Mouse (Mus musculus): ENCODE measurements around the gene Got2. TPM values are rescaled to one million over a fixed set of nuclear protein-coding genes. Genes with fewer than 3 reads are reported as not detected.
"Not testable (repeated sequence)": the region's sequence is repeated elsewhere in the genome, so short reads cannot be mapped to it uniquely, and the experiment has no call there.

Got2 gene
- polyA plus RNA-seq, 1 experiment from 2014 or later, result 132 TPM

GRCm38 (mm10) chr8:95881576-95881975, 6.8 kb downstream of the Got2 start:
- H3K36me3 ChIP-seq (ENCODE audit: control insufficient read depth, insufficient read depth, low read length), result peaks cover 8% of the 10 kb centered on the region
- no peak overlapping the region for H3K4me3 ChIP-seq (ENCODE audit: low read depth, low read length)
- H3K9ac ChIP-seq (ENCODE audit: low read depth, low read length), result no peak overlapping the region
- no peak overlapping the region for H3K27ac ChIP-seq (ENCODE audit: low read depth, low read length)
- no peak for ATAC-seq (replicated peaks; ENCODE audit: insufficient number of reproducible peaks, low FRiP score, low TSS enrichment)
- no peaks in the 10 kb centered on the region for H3K27me3 ChIP-seq (ENCODE audit: control insufficient read depth, insufficient read depth, low read length)
- WGBS (ENCODE audit: insufficient replicate concordance), result 82% methylated on average over 3 of the region's 3 CpGs
- H3K4me2 ChIP-seq, result no peak overlapping the region
- no peaks in the 10 kb centered on the region for H3K9me3 ChIP-seq (replicated peaks; ENCODE audit: control insufficient read depth, low read length)
- H3K4me1 ChIP-seq (ENCODE audit: control insufficient read depth, insufficient read depth, low read length), result peaks cover 12% of the 10 kb centered on the region

GRCm38 (mm10) chr8:95879823-95880222, 8.5 kb downstream of the Got2 start:
- ATAC-seq (replicated peaks; ENCODE audit: insufficient number of reproducible peaks, low FRiP score, low TSS enrichment), result no peak
- no peaks in the 10 kb centered on the region for H3K27me3 ChIP-seq (ENCODE audit: control insufficient read depth, insufficient read depth, low read length)
- H3K4me2 ChIP-seq, result no peak overlapping the region
- peaks cover 20% of the 10 kb centered on the region for H3K36me3 ChIP-seq (ENCODE audit: control insufficient read depth, insufficient read depth, low read length)
- no peaks in the 10 kb centered on the region for H3K9me3 ChIP-seq (replicated peaks; ENCODE audit: control insufficient read depth, low read length)
- H3K4me3 ChIP-seq (ENCODE audit: low read depth, low read length), result no peak overlapping the region
- peaks cover 6% of the 10 kb centered on the region for H3K4me1 ChIP-seq (ENCODE audit: control insufficient read depth, insufficient read depth, low read length)
- H3K9ac ChIP-seq (ENCODE audit: low read depth, low read length), result no peak overlapping the region
- 86% methylated on average over 4 of the region's 4 CpGs for WGBS (ENCODE audit: insufficient replicate concordance)
- H3K27ac ChIP-seq (ENCODE audit: low read depth, low read length), result no peak overlapping the region

- peak overlapping the region; percentile 54 for H3K9ac ChIP-seq (ENCODE audit: low read depth, low read length)
- 0 out of 2 replicates have a peak, but pooled peaks have one; percentile 7 for ATAC-seq (replicated peaks; ENCODE audit: insufficient number of reproducible peaks, low FRiP score, low TSS enrichment)
- H3K4me2 ChIP-seq, result peak overlapping the region; percentile 61
- H3K4me1 ChIP-seq (ENCODE audit: control insufficient read depth, insufficient read depth, low read length), result peaks cover 6% of the 10 kb centered on the region
- H3K27me3 ChIP-seq (ENCODE audit: control insufficient read depth, insufficient read depth, low read length), result no peaks in the 10 kb centered on the region
- WGBS (ENCODE audit: insufficient replicate concordance), result 46% methylated on average over 12 of the region's 12 CpGs
- no peaks in the 10 kb centered on the region for H3K9me3 ChIP-seq (replicated peaks; ENCODE audit: control insufficient read depth, low read length)
- peaks cover 33% of the 10 kb centered on the region for H3K36me3 ChIP-seq (ENCODE audit: control insufficient read depth, insufficient read depth, low read length)
- peak overlapping the region; percentile 81 for H3K27ac ChIP-seq (ENCODE audit: low read depth, low read length)
- H3K4me3 ChIP-seq (ENCODE audit: low read depth, low read length), result peak overlapping the region; percentile 32
These were observed 10.0 kb downstream of the Got2 start for GRCm38 (mm10) chr8:95878176-95878962.

GRCm38 (mm10) chr8:95875270-95875669, 13.1 kb downstream of the Got2 start:
- no peak for ATAC-seq (replicated peaks; ENCODE audit: insufficient number of reproducible peaks, low FRiP score, low TSS enrichment)
- H3K27me3 ChIP-seq (ENCODE audit: control insufficient read depth, insufficient read depth, low read length), result no peaks in the 10 kb centered on the region
- no peaks in the 10 kb centered on the region for H3K9me3 ChIP-seq (replicated peaks; ENCODE audit: control insufficient read depth, low read length)
- H3K27ac ChIP-seq (ENCODE audit: low read depth, low read length), result no peak overlapping the region
- H3K36me3 ChIP-seq (ENCODE audit: control insufficient read depth, insufficient read depth, low read length), result peaks cover 45% of the 10 kb centered on the region
- peaks cover 6% of the 10 kb centered on the region for H3K4me1 ChIP-seq (ENCODE audit: control insufficient read depth, insufficient read depth, low read length)
- H3K4me2 ChIP-seq, result no peak overlapping the region
- no peak overlapping the region for H3K9ac ChIP-seq (ENCODE audit: low read depth, low read length)
- 88% methylated on average over 7 of the region's 7 CpGs for WGBS (ENCODE audit: insufficient replicate concordance)
- no peak overlapping the region for H3K4me3 ChIP-seq (ENCODE audit: low read depth, low read length)

GRCm38 (mm10) chr8:95871690-95872089, 16.7 kb downstream of the Got2 start:
- H3K4me2 ChIP-seq, result no peak overlapping the region
- H3K27me3 ChIP-seq (ENCODE audit: control insufficient read depth, insufficient read depth, low read length), result no peaks in the 10 kb centered on the region
- WGBS (ENCODE audit: insufficient replicate concordance), result 90% methylated on average over 16 of the region's 16 CpGs
- peaks cover 66% of the 10 kb centered on the region for H3K36me3 ChIP-seq (ENCODE audit: control insufficient read depth, insufficient read depth, low read length)
- H3K9me3 ChIP-seq (replicated peaks; ENCODE audit: control insufficient read depth, low read length), result no peaks in the 10 kb centered on the region
- ATAC-seq (replicated peaks; ENCODE audit: insufficient number of reproducible peaks, low FRiP score, low TSS enrichment), result no peak
- H3K4me1 ChIP-seq (ENCODE audit: control insufficient read depth, insufficient read depth, low read length), result no peaks in the 10 kb centered on the region
- H3K9ac ChIP-seq (ENCODE audit: low read depth, low read length), result no peak overlapping the region
- H3K27ac ChIP-seq (ENCODE audit: low read depth, low read length), result no peak overlapping the region
- H3K4me3 ChIP-seq (ENCODE audit: low read depth, low read length), result no peak overlapping the region

GRCm38 (mm10) chr8:95864851-95865250, 23.5 kb downstream of the Got2 start:
- not testable (repeated sequence) for H3K27me3 ChIP-seq (ENCODE audit: control insufficient read depth, insufficient read depth, low read length); H3K4me3 ChIP-seq (ENCODE audit: low read depth, low read length); H3K4me1 ChIP-seq (ENCODE audit: control insufficient read depth, insufficient read depth, low read length); H3K9me3 ChIP-seq (replicated peaks; ENCODE audit: control insufficient read depth, low read length); ATAC-seq (replicated peaks; ENCODE audit: insufficient number of reproducible peaks, low FRiP score, low TSS enrichment); H3K27ac ChIP-seq (ENCODE audit: low read depth, low read length); H3K9ac ChIP-seq (ENCODE audit: low read depth, low read length); H3K4me2 ChIP-seq
- 93% methylated on average over 17 of the region's 18 CpGs for WGBS (ENCODE audit: insufficient replicate concordance)
- H3K36me3 ChIP-seq (ENCODE audit: control insufficient read depth, insufficient read depth, low read length), result peaks cover 31% of the 10 kb centered on the region

- H3K9ac ChIP-seq (ENCODE audit: low read depth, low read length); H3K4me3 ChIP-seq (ENCODE audit: low read depth, low read length); H3K27me3 ChIP-seq (ENCODE audit: control insufficient read depth, insufficient read depth, low read length); H3K27ac ChIP-seq (ENCODE audit: low read depth, low read length); H3K4me1 ChIP-seq (ENCODE audit: control insufficient read depth, insufficient read depth, low read length); H3K4me2 ChIP-seq; ATAC-seq (replicated peaks; ENCODE audit: insufficient number of reproducible peaks, low FRiP score, low TSS enrichment); H3K9me3 ChIP-seq (replicated peaks; ENCODE audit: control insufficient read depth, low read length): not testable (repeated sequence)
- H3K36me3 ChIP-seq (ENCODE audit: control insufficient read depth, insufficient read depth, low read length), result peaks cover 23% of the 10 kb centered on the region
- 60% methylated on average over 10 of the region's 11 CpGs for WGBS (ENCODE audit: insufficient replicate concordance)
These were observed 24.4 kb downstream of the Got2 start for GRCm38 (mm10) chr8:95863761-95864440.

- no peak for ATAC-seq (replicated peaks; ENCODE audit: insufficient number of reproducible peaks, low FRiP score, low TSS enrichment)
- no peak overlapping the region for H3K27ac ChIP-seq (ENCODE audit: low read depth, low read length)
- H3K4me2 ChIP-seq, result no peak overlapping the region
- no peaks in the 10 kb centered on the region for H3K9me3 ChIP-seq (replicated peaks; ENCODE audit: control insufficient read depth, low read length)
- no peaks in the 10 kb centered on the region for H3K27me3 ChIP-seq (ENCODE audit: control insufficient read depth, insufficient read depth, low read length)
- no peaks in the 10 kb centered on the region for H3K36me3 ChIP-seq (ENCODE audit: control insufficient read depth, insufficient read depth, low read length)
- no peak overlapping the region for H3K9ac ChIP-seq (ENCODE audit: low read depth, low read length)
- H3K4me1 ChIP-seq (ENCODE audit: control insufficient read depth, insufficient read depth, low read length), result peaks cover 9% of the 10 kb centered on the region
- WGBS (ENCODE audit: insufficient replicate concordance), result 80% methylated on average over 6 of the region's 6 CpGs
- no peak overlapping the region for H3K4me3 ChIP-seq (ENCODE audit: low read depth, low read length)
These were observed 34.2 kb downstream of the Got2 start for GRCm38 (mm10) chr8:95854174-95854573.

All from heart, embryonic 11.5 days (tissue).